Mouse (Mus musculus) urinary bladder, postnatal 10 days (tissue): Measurements from ENCODE around the gene Phf21b.
"Not testable (repeated sequence)": the region's sequence is repeated elsewhere in the genome, so short reads cannot be mapped to it uniquely, and the experiment has no call there.

ENCODE experiments used
- DNase-seq: peaks from one replicate; pipeline ENCODE4 v3.0.0; 2022; ENCODE audit warnings: low spot score

The Phf21b gene

DNA sequence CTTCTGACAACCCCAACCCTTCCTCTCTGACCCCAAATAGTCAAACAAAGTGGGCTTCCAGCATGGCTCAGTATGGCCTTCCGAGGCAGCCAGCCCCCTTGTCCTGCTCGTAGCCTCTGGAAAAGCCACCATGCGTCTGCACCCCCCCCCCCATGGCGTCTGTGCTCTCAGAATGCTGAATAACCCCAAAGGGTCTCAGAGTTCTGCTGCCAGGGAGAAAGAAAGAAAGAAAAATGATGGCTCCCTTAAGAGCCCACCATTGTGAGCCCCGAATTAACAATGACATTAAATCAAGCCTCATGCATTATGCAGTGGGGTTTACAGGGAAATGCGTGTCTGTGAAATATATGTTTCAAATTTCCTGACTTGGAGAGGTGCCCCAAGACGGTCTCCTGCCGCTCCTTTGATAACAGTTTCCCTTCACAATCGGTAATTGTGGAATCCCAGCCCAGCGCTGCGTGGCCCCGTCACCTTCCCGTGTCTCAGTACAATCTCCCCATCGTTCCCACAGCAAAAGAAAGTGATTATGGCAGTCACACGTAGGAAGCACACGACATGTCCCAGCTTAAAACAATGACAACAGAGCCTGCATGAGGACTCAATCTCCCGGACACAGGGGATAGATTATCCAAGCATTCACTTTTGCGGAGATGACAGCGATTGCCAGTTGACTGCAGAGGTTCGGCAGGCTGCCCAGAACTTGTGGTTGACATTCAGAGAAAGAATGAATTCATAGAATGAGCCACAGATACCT, 80.3 kb downstream of the Phf21b start:
- no peak for DNase-seq

DNA sequence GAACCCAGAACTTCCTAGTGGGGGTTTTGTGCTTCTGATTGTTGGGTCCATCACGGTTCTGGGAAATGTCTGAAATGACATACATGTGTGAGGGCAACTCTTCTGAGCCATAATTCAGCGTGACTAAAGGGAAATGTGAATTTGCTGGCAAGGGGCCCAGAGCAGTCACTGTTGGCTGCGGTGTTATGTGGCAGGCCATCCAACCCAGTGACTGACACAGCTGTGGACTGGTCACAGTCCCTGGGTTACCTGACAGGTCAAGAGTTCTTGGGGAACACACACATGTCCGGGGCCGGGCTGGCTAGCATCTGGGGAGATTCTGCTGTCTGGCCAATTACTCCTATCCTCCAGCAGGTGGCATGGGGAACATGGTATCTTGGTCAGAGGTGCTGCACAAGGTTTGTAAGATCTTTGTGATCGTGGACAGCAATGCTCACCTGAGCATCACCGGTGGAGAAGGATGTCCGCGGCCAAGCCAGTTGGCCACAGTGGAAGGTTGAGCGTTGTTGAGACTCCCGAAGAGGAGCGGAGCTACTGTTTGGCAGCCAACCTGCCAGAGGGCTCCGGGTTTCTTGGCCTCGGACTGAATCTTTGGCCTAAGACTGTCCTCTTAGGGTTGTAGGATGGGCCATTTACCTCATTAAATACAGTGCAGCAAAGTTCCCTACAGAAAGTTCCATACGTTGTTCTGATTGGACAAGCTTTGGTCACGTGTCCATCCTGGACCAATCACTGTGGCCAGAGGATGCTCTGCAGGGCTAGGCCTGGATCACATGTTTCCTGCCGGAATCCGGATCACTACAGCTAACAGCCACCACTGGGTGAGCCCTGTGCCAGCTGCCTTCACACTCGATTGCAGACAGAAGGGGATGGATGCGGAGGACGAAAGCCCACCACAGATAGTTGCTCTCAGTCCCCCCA, 83.4 kb downstream of the Phf21b start:
- DNase-seq: no peak

- no peak for DNase-seq
These were observed 86.1 kb downstream of the Phf21b start for GRCm38 (mm10) chr15:84769641-84770341.

DNA sequence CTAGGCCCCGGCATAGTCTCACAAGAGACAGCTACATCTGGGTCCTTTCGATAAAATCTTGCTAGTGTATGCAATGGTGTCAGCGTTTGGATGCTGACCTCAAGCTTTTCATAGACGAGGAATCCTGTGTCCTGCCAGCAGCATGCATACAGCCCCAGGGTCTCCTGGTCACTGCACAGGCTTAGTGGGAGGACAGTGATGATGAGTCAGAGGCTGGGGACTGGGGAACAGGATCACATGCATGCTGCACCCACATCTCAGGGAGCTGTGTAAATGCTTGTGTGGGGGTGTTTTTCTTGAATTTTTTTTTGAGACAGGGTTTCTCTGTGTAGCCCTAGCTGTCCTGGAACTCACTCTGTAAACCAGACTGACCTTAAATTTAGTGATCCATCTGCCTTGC, 87.3 kb downstream of the Phf21b start:
- DNase-seq: not testable (repeated sequence)

DNA sequence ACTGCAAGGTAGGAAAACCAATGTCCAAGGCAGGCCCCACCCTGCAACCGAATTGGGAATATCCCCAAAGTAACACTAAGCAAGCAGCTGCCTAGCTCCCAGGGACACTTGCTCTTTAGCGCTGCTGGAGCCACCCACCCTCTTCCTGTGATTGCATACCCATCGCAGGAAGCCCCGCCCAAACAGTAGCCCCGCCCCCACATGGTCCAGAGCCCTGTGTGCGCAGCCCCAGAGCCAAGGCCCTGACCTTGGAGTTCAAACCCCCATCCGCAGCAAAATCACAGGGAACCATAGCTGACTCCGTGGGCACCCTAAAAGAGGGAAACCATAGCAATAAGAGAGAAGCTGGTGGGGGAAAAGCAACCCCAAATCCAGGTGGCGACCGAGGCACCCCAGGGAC, 89.2 kb downstream of the Phf21b start:
- DNase-seq: no peak

GRCm38 (mm10) chr15:84763423-84763812, 92.4 kb downstream of the Phf21b start:
- no peak for DNase-seq

GRCm38 (mm10) chr15:84762712-84763422, 93.0 kb downstream of the Phf21b start:
- no peak for DNase-seq

- no peak for DNase-seq
These were observed 97.4 kb downstream of the Phf21b start for GRCm38 (mm10) chr15:84758493-84758892.

DNA sequence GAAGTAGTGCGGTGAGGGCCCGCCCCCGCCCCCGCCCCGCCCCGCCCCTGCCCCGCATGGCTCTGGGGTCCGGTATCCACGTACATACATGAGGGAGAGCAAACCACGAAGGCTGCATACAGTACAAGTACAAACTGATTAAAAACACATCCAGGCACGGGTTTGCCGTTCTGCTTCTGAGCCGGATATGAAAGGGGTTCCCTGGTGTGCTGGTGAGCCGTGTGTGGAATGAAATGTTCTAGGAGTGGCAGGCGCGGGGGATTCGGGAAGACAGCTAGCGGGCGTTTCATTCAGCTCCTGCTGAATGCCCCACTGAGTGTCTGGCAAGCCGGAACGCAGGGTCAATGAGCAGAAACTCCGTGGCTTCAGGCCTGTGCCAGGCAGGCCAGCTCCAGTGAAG, 99.4 kb downstream of the Phf21b start:
- DNase-seq: no peak

GRCm38 (mm10) chr15:84754987-84755386, 100.9 kb downstream of the Phf21b start:
- no peak for DNase-seq

DNA sequence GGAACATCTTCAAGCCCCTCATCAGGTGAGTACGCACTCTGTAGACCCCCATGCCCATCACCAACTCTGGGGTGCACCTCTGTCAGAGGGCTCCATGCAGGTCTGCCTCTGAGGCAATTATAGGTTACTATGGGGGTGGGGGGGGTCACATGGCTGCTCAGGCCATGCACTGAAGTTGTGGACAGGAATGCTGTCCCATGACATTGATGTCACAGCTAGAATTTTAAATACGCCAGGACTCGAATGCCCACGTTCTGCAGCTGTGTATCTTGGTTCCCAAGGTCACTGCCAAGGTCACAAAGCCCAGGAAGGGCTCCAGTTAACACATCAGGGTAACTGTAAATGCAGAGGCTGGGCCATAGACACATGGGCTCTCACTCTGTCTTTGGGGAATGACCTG, 110.0 kb downstream of the Phf21b start:
- DNase-seq: no peak

DNA sequence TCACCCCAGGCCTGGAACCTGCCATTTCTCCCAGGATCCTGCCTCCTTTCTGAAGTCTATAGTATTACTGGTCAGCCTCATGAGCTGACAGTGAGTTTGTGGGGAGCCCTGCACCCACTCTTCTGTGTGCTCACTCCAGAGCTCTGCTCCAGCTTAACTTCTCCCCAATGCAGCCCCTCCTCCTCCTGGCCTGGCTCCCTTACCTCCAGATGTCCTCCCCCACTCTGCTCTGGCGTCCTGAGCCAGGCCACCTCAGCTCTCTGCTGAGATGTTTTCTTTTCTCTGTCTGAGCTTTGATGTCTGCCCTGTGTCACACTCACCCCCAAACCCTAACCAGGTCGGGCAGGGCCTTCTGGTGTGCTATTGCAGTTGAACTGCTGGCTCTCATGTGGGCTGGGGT, 111.5 kb downstream of the Phf21b start:
- no peak for DNase-seq

- no peak for DNase-seq
These were observed 112.5 kb downstream of the Phf21b start for GRCm38 (mm10) chr15:84743347-84743746.

- no peak for DNase-seq
These were observed 114.3 kb downstream of the Phf21b start for GRCm38 (mm10) chr15:84741573-84741972.

- DNase-seq: no peak
These were observed 117.6 kb downstream of the Phf21b start for GRCm38 (mm10) chr15:84738246-84738645.

- DNase-seq: no peak
These were observed 118.9 kb downstream of the Phf21b start for GRCm38 (mm10) chr15:84736994-84737346.

- no peak for DNase-seq
These were observed 119.4 kb downstream of the Phf21b start for GRCm38 (mm10) chr15:84736346-84736993.
